Mouse (Mus musculus) ES-E14 (cell line): ENCODE data around the gene Tlr12. TPM values are rescaled to one million over a fixed set of nuclear protein-coding genes. Genes with fewer than 3 reads are reported as not detected.

ENCODE experiments used
- DNase-seq: peaks from one replicate; pipeline ENCODE4 v3.0.0-alpha.2; 2013; ENCODE audit warnings: low read depth, low spot score
- H3K27ac ChIP-seq: 2 replicates; pipeline ENCODE4 v1.5.1; 2012; ENCODE audit warnings: low read depth, mild to moderate bottlenecking, low read length, moderate library complexity, mixed read lengths; ENCODE audit not compliant: poor library complexity, insufficient read depth, severe bottlenecking
- H3K36me3 ChIP-seq: 2 replicates; pipeline ENCODE4 v1.6.1; 2012; ENCODE audit warnings: mild to moderate bottlenecking, low read length, moderate library complexity, mixed read lengths; ENCODE audit not compliant: control insufficient read depth, poor library complexity, insufficient read depth, severe bottlenecking
- H3K4me1 ChIP-seq, 2 experiments: fragments of 150-350 bp in 1 of 2; sonication (generic) in 1 of 2; 2 replicates each; pipeline ENCODE4 v1.6.1; 2012; ENCODE audit warnings: low read length in 2 of 2, mild to moderate bottlenecking in 1 of 2, mixed read lengths in 1 of 2; ENCODE audit not compliant: control insufficient read depth in 2 of 2, insufficient read depth in 2 of 2, poor library complexity in 1 of 2
- H3K4me3 ChIP-seq, 2 experiments: fragments of 150-350 bp in 1 of 2; sonication (generic) in 1 of 2; 2 replicates each; pipeline ENCODE4 v1.5.1; 2012; ENCODE audit warnings: low read length in 2 of 2, low read depth in 1 of 2, mild to moderate bottlenecking in 1 of 2, mixed read lengths in 1 of 2; ENCODE audit not compliant: insufficient read depth in 1 of 2, poor library complexity in 1 of 2, severe bottlenecking in 1 of 2
- H3K9ac ChIP-seq: 2 replicates; pipeline ENCODE4 v1.6.1; 2012; ENCODE audit warnings: low read depth, mild to moderate bottlenecking, low read length, mixed read lengths; ENCODE audit not compliant: poor library complexity, insufficient read depth, severe bottlenecking
- H3K9me3 ChIP-seq: fragments of 150-350 bp; sonication (generic); 2 replicates; pipeline ENCODE4 v1.6.1; 2012; ENCODE audit warnings: low read depth, mild to moderate bottlenecking, low read length; ENCODE audit not compliant: control insufficient read depth, insufficient read depth
- CHD2 ChIP-seq: IDR thresholded peaks from 2 replicates; pipeline ENCODE4 v1.6.1; 2014; ENCODE audit warnings: mild to moderate bottlenecking, low read depth, low read length, inconsistent platforms
- HCFC1 ChIP-seq: IDR thresholded peaks from 2 replicates; pipeline ENCODE4 v1.6.1; 2012; ENCODE audit warnings: low read length, inconsistent platforms, borderline replicate concordance; ENCODE audit not compliant: insufficient read depth
- MAFK ChIP-seq: IDR thresholded peaks from 2 replicates; pipeline ENCODE4 v1.6.1; 2014; ENCODE audit warnings: mild to moderate bottlenecking, low read depth, low read length, inconsistent platforms; ENCODE audit not compliant: insufficient read depth
- ZC3H11A ChIP-seq: IDR thresholded peaks from 2 replicates; pipeline ENCODE4 v1.6.1; 2012; ENCODE audit warnings: low read depth, mild to moderate bottlenecking, inconsistent platforms, low read length, borderline replicate concordance
- ZNF384 ChIP-seq: IDR thresholded peaks from 2 replicates; pipeline ENCODE4 v1.6.1; 2012; ENCODE audit warnings: low read depth, low read length, inconsistent platforms
- in situ Hi-C, 2 experiments: fragments of 600-800 bp; cut with MboI; formaldehyde crosslinking; loops; one replicate each; pipeline ENCODE4 v1.15.1; 2025; ENCODE audit warnings: low sequenced_read_pairs in 2 of 2, inconsistent platforms in 1 of 2; ENCODE audit not compliant: unreplicated experiment in 2 of 2
- total RNA-seq: library from RNA; depleted of rRNA; stranded (reverse); fragments of 300-350 nt; gene quantifications from 2 replicates; pipeline ENCODE4 v1.2.3, GENCODE M21; 2012

Gene Tlr12
- total RNA-seq, 1 experiment, result not detected

DNA sequence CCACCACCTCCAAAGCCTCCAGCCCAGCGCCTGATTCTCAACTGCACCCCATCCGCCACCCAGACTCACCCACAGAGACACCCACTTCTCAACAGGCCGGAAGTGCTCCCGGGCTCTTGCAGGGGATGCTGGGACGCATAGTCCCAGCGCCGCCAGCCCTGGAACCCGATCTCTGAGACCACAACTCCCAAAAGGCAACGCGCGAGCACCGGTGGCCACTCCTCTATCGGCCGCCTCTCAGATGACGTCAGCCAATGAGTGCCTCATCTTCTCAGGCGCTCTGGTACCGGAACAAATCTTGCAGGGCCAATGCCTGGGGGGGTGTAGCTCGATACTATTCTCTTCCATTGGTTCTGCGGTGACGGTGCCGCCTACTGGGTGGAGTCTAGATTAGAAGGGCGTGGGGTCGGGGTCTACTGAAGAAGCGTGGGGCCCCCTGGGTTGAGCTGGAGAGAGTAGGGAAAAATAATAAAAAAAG is 8.5 kb downstream of the Tlr12 start, which contains the start of gene Zscan20:
Zscan20 (minus strand) TSS at position 174 of the 478 bp plus-strand sequence.
- peak within 1 kb of the TSS; percentile 84 for H3K9ac ChIP-seq
- in situ Hi-C loops, result no loop called here
- no peak for TF ChIP-seq ZNF384
- TF ChIP-seq HCFC1, result peak; percentile 88
- TF ChIP-seq CHD2, result peak; percentile 50; the same call in 1 of the 2 replicates
- DNase-seq, result peak; percentile 97
- peak within 1 kb of the TSS; percentile 77 to 98 for H3K4me3 ChIP-seq
- H3K27ac ChIP-seq, result no peak within 1 kb of the TSS
- H3K36me3 ChIP-seq, result no peaks in the 10 kb centered on the region; the same call in 1 of the 2 replicates
- no peaks in the 10 kb centered on the region for H3K9me3 ChIP-seq
- H3K4me1 ChIP-seq, result peaks cover 0 to 2% of the 10 kb centered on the region in 2 experiments; a peak in 1 of 4 replicates

DNA sequence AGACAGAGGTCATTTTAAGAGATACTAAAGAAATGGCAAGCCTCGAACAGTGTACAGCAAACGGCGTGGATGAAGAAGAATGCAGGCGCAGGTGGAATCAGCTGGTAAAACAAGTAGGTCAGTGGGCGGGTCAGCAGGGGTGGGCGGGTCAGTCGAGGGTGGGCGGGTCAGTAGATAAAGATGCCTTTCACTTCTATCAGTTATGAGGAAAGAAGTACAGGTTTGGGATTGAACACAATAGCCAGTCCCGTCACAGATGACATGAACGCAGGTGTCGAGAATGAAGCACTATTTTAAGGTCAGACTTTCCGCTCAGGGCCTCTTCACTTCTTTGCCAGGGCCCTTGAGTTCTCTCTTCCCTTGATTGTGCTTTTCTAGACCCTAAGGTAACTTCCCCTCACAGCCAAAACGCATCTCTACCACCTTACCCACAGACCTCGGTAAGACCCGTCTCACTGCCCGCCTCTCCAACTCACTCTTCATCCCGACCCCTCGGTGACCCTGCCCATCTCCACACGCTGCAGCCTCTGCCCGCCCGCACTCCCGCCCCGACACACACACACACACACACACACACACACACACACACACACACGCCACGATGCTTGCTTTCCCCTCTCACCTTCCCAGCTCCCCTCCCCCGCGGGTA is 9.0 kb downstream of the Tlr12 start:
- in situ Hi-C loops, result no loop called here
- Histone ChIP-seq H3K36me3 (peaks cover 1% of the 10 kb centered on the region; the same call in 1 of the 2 replicates), H3K4me1 (peaks cover 0 to 2% of the 10 kb centered on the region in 2 experiments; a peak in 1 of 4 replicates), H3K27ac (no peak overlapping the region), H3K9me3 (no peaks in the 10 kb centered on the region), H3K4me3 (peak overlapping the region; percentile 77 to 98), H3K9ac (peak overlapping the region; percentile 84)
- no peak for TF ChIP-seq HCFC1
- TF ChIP-seq ZC3H11A, result no peak
- no peak for TF ChIP-seq CHD2
- no peak for TF ChIP-seq ZNF384
- TF ChIP-seq MAFK, result no peak
- no peak for DNase-seq

- Histone ChIP-seq H3K4me3 (no peak overlapping the region), H3K27ac (no peak overlapping the region), H3K9ac (no peak overlapping the region), H3K4me1 (peaks cover 0 to 2% of the 10 kb centered on the region in 2 experiments; a peak in 1 of 4 replicates), H3K36me3 (peaks cover 7% of the 10 kb centered on the region; the same call in 1 of the 2 replicates), H3K9me3 (no peaks in the 10 kb centered on the region)
- in situ Hi-C loops, result no loop called here
- TF ChIP-seq HCFC1, result no peak
- no peak for TF ChIP-seq ZC3H11A
- TF ChIP-seq MAFK, result no peak
- no peak for TF ChIP-seq CHD2
- no peak for TF ChIP-seq ZNF384
- no peak for DNase-seq
Observed at GRCm38 (mm10) chr4:128607661-128608060, 10.8 kb downstream of the Tlr12 start.

- in situ Hi-C loops, result no loop called here
- Histone ChIP-seq H3K27ac (no peak overlapping the region), H3K9ac (no peak overlapping the region), H3K4me3 (no peak overlapping the region), H3K36me3 (peaks cover 9% of the 10 kb centered on the region; the same call in 1 of the 2 replicates), H3K9me3 (no peaks in the 10 kb centered on the region), H3K4me1 (peaks cover 0 to 1% of the 10 kb centered on the region in 2 experiments; a peak in 1 of 4 replicates)
- TF ChIP-seq CHD2 (no peak), ZNF384 (no peak), MAFK (no peak), HCFC1 (no peak), ZC3H11A (no peak)
- no peak for DNase-seq
Observed at GRCm38 (mm10) chr4:128606586-128606985, 11.8 kb downstream of the Tlr12 start.
